Mouse (Mus musculus): ENCODE measurements around the gene Zic3.

The Zic3 gene

GRCm38 (mm10) chrX:58022400-58022799, at the start of gene Zic3:
TSS of gene Zic3 (plus strand) at chrX:58022700.
- DNase-seq (ENCODE audit: low spot score in 2 of 2): no peak

GRCm38 (mm10) chrX:57982351-57982750, 40.1 kb upstream of the Zic3 start:
- DNase-seq (ENCODE audit: low spot score in 2 of 2): no peak

GRCm38 (mm10) chrX:57987455-57988109, 34.9 kb upstream of the Zic3 start:
- DNase-seq (ENCODE audit: low spot score in 2 of 2): no peak

GRCm38 (mm10) chrX:58013391-58013790, 9.1 kb upstream of the Zic3 start:
- DNase-seq (ENCODE audit: low spot score in 2 of 2): no peak

GRCm38 (mm10) chrX:58014093-58014492, 8.4 kb upstream of the Zic3 start:
- DNase-seq (ENCODE audit: low spot score in 2 of 2): no peak

- no peak for DNase-seq (ENCODE audit: low spot score in 2 of 2)
These were observed 7.7 kb upstream of the Zic3 start for GRCm38 (mm10) chrX:58014761-58015160.

- no peak for DNase-seq (ENCODE audit: low spot score in 2 of 2)
These were observed 7.1 kb upstream of the Zic3 start for GRCm38 (mm10) chrX:58015336-58015945.

GRCm38 (mm10) chrX:58018720-58019119, 3.8 kb upstream of the Zic3 start:
- no peak for DNase-seq (ENCODE audit: low spot score in 2 of 2)

GRCm38 (mm10) chrX:58019257-58019953, 3.1 kb upstream of the Zic3 start:
- DNase-seq (ENCODE audit: low spot score in 2 of 2): no peak

GRCm38 (mm10) chrX:58027631-58028030, 5.1 kb downstream of the Zic3 start:
- no peak for DNase-seq (ENCODE audit: low spot score in 2 of 2)

- no peak for DNase-seq (ENCODE audit: low spot score in 2 of 2)
These were observed 5.6 kb downstream of the Zic3 start for GRCm38 (mm10) chrX:58028082-58028481.

- no peak for DNase-seq (ENCODE audit: low spot score in 2 of 2)
These were observed 6.4 kb downstream of the Zic3 start for GRCm38 (mm10) chrX:58028858-58029257.

- DNase-seq (ENCODE audit: low spot score in 2 of 2): no peak
These were observed 7.8 kb downstream of the Zic3 start for GRCm38 (mm10) chrX:58030100-58030834.

GRCm38 (mm10) chrX:58030835-58031670, 8.6 kb downstream of the Zic3 start:
- DNase-seq (ENCODE audit: low spot score in 2 of 2): no peak

GRCm38 (mm10) chrX:58031671-58032605, 9.4 kb downstream of the Zic3 start:
- DNase-seq (ENCODE audit: low spot score in 2 of 2): no peak

- DNase-seq (ENCODE audit: low spot score in 2 of 2): no peak
These were observed 10.1 kb downstream of the Zic3 start for GRCm38 (mm10) chrX:58032622-58033021.

GRCm38 (mm10) chrX:58033521-58033920, 11.0 kb downstream of the Zic3 start:
- no peak for DNase-seq (ENCODE audit: low spot score in 2 of 2)

- DNase-seq (ENCODE audit: low spot score in 2 of 2): no peak
These were observed 15.8 kb downstream of the Zic3 start for GRCm38 (mm10) chrX:58038061-58039007.

GRCm38 (mm10) chrX:58039703-58040102, 17.2 kb downstream of the Zic3 start:
- no peak for DNase-seq (ENCODE audit: low spot score in 2 of 2)

Data from urinary bladder, postnatal 4 days (tissue).